Mouse (Mus musculus): ENCODE measurements around the gene Tph2. TPM values are rescaled to one million over a fixed set of nuclear protein-coding genes. Genes with fewer than 3 reads are reported as not detected.

The Tph2 gene
- total RNA-seq, 2 experiments from 2014 or later, result not detected

Other genes starting within 250 kb of the Tph2 start
- 10 to 100 TPM; 34.4 to 46.7 TPM for gene Tbc1d15, start 66.4 kb upstream of the Tph2 start, total RNA-seq (2021)
- 10 to 100 TPM; 42.9 to 45.1 TPM for gene Rab21, start 130.6 kb upstream of the Tph2 start, total RNA-seq (2021)
- gene Tmem19, start 177.5 kb upstream of the Tph2 start, total RNA-seq (2021), result 10 to 100 TPM in 1 of 2 experiments, 1 to 10 TPM in 1; 9.0 to 16.0 TPM
- gene Thap2, start 199.4 kb upstream of the Tph2 start, total RNA-seq (2021), result 1 to 10 TPM; 4.4 to 6.6 TPM
- 10 to 100 TPM in 1 of 2 experiments, 1 to 10 TPM in 1; 7.6 to 12.3 TPM for gene Zfc3h1, start 199.9 kb upstream of the Tph2 start, total RNA-seq (2021)